Mouse (Mus musculus): ENCODE measurements around the gene Il1r2. TPM values are rescaled to one million over a fixed set of nuclear protein-coding genes. Genes with fewer than 3 reads are reported as not detected.

The Il1r2 gene
- total RNA-seq, 1 experiment = 2.6 TPM

GRCm38 (mm10) chr1:40132721-40133120, 58.8 kb downstream of the Il1r2 start:
- no peaks in the 10 kb centered on the region for H3K4me1 ChIP-seq (ENCODE audit: control insufficient read depth in 2 of 2, insufficient read depth in 2 of 2, low read length in 2 of 2, poor library complexity in 1 of 2)
- no peak for DNase-seq (ENCODE audit: low read depth, low spot score)
- no peak for TF ChIP-seq ZNF384 (IDR thresholded peaks at IDR 0.05; ENCODE audit: low read depth, low read length)
- TF ChIP-seq CHD2 (IDR thresholded peaks at IDR 0.05; ENCODE audit: low read depth, low read length) = no peak
- TF ChIP-seq ZC3H11A (IDR thresholded peaks at IDR 0.05; ENCODE audit: borderline replicate concordance, low read depth, low read length) = no peak
- TF ChIP-seq MAFK (IDR thresholded peaks at IDR 0.05; ENCODE audit: insufficient read depth, low read depth, low read length) = no peak
- TF ChIP-seq HCFC1 (IDR thresholded peaks at IDR 0.05; ENCODE audit: borderline replicate concordance, insufficient read depth, low read length) = no peak
- no peaks in the 10 kb centered on the region for H3K36me3 ChIP-seq (ENCODE audit: control insufficient read depth, insufficient read depth, low read length, poor library complexity, severe bottlenecking)
- in situ Hi-C loops (cut with MboI; ENCODE audit: low sequenced_read_pairs in 2 of 2, unreplicated experiment in 2 of 2) = no loop called here
- H3K4me3 ChIP-seq (ENCODE audit: insufficient read depth in 1 of 2, low read depth in 1 of 2, low read length in 2 of 2, poor library complexity in 1 of 2, severe bottlenecking in 1 of 2) = no peak overlapping the region
- no peak overlapping the region for H3K27ac ChIP-seq (ENCODE audit: insufficient read depth, low read depth, low read length, poor library complexity, severe bottlenecking)
- no peak overlapping the region for H3K9ac ChIP-seq (ENCODE audit: insufficient read depth, low read depth, low read length, poor library complexity, severe bottlenecking)
- no peaks in the 10 kb centered on the region for H3K9me3 ChIP-seq (ENCODE audit: control insufficient read depth, insufficient read depth, low read depth, low read length)

- TF ChIP-seq MAFK (IDR thresholded peaks at IDR 0.05; ENCODE audit: insufficient read depth, low read depth, low read length) = no peak
- no peak for DNase-seq (ENCODE audit: low read depth, low spot score)
- Histone ChIP-seq H3K4me1 (ENCODE audit: control insufficient read depth in 2 of 2, insufficient read depth in 2 of 2, low read length in 2 of 2, poor library complexity in 1 of 2) (no peaks in the 10 kb centered on the region), H3K9me3 (ENCODE audit: control insufficient read depth, insufficient read depth, low read depth, low read length) (no peaks in the 10 kb centered on the region), H3K9ac (ENCODE audit: insufficient read depth, low read depth, low read length, poor library complexity, severe bottlenecking) (no peak overlapping the region), H3K36me3 (ENCODE audit: control insufficient read depth, insufficient read depth, low read length, poor library complexity, severe bottlenecking) (no peaks in the 10 kb centered on the region), H3K4me3 (ENCODE audit: insufficient read depth in 1 of 2, low read depth in 1 of 2, low read length in 2 of 2, poor library complexity in 1 of 2, severe bottlenecking in 1 of 2) (no peak overlapping the region), H3K27ac (ENCODE audit: insufficient read depth, low read depth, low read length, poor library complexity, severe bottlenecking) (no peak overlapping the region)
- in situ Hi-C loops (cut with MboI; ENCODE audit: low sequenced_read_pairs in 2 of 2, unreplicated experiment in 2 of 2) = no loop called here
These were observed 59.7 kb downstream of the Il1r2 start for GRCm38 (mm10) chr1:40133567-40133966.

GRCm38 (mm10) chr1:40139798-40140532, 66.1 kb downstream of the Il1r2 start:
- Histone ChIP-seq H3K4me3 (ENCODE audit: insufficient read depth in 1 of 2, low read depth in 1 of 2, low read length in 2 of 2, poor library complexity in 1 of 2, severe bottlenecking in 1 of 2) (no peak overlapping the region), H3K4me1 (ENCODE audit: control insufficient read depth in 2 of 2, insufficient read depth in 2 of 2, low read length in 2 of 2, poor library complexity in 1 of 2) (no peaks in the 10 kb centered on the region), H3K27ac (ENCODE audit: insufficient read depth, low read depth, low read length, poor library complexity, severe bottlenecking) (no peak overlapping the region), H3K9me3 (ENCODE audit: control insufficient read depth, insufficient read depth, low read depth, low read length) (no peaks in the 10 kb centered on the region), H3K36me3 (ENCODE audit: control insufficient read depth, insufficient read depth, low read length, poor library complexity, severe bottlenecking) (no peaks in the 10 kb centered on the region), H3K9ac (ENCODE audit: insufficient read depth, low read depth, low read length, poor library complexity, severe bottlenecking) (no peak overlapping the region)
- in situ Hi-C loops (cut with MboI; ENCODE audit: low sequenced_read_pairs in 2 of 2, unreplicated experiment in 2 of 2) = no loop called here
- TF ChIP-seq ZNF384 (IDR thresholded peaks at IDR 0.05; ENCODE audit: low read depth, low read length) (no peak), HCFC1 (IDR thresholded peaks at IDR 0.05; ENCODE audit: borderline replicate concordance, insufficient read depth, low read length) (no peak), ZC3H11A (IDR thresholded peaks at IDR 0.05; ENCODE audit: borderline replicate concordance, low read depth, low read length) (no peak), MAFK (IDR thresholded peaks at IDR 0.05; ENCODE audit: insufficient read depth, low read depth, low read length) (no peak), CHD2 (IDR thresholded peaks at IDR 0.05; ENCODE audit: low read depth, low read length) (no peak)
- DNase-seq (ENCODE audit: low read depth, low spot score) = no peak

- Histone ChIP-seq H3K27ac (ENCODE audit: insufficient read depth, low read depth, low read length, poor library complexity, severe bottlenecking) (no peak overlapping the region), H3K4me3 (ENCODE audit: insufficient read depth in 1 of 2, low read depth in 1 of 2, low read length in 2 of 2, poor library complexity in 1 of 2, severe bottlenecking in 1 of 2) (no peak overlapping the region), H3K4me1 (ENCODE audit: control insufficient read depth in 2 of 2, insufficient read depth in 2 of 2, low read length in 2 of 2, poor library complexity in 1 of 2) (no peaks in the 10 kb centered on the region), H3K9me3 (ENCODE audit: control insufficient read depth, insufficient read depth, low read depth, low read length) (no peaks in the 10 kb centered on the region), H3K9ac (ENCODE audit: insufficient read depth, low read depth, low read length, poor library complexity, severe bottlenecking) (no peak overlapping the region), H3K36me3 (ENCODE audit: control insufficient read depth, insufficient read depth, low read length, poor library complexity, severe bottlenecking) (no peaks in the 10 kb centered on the region)
- in situ Hi-C loops (cut with MboI; ENCODE audit: low sequenced_read_pairs in 2 of 2, unreplicated experiment in 2 of 2) = no loop called here
- DNase-seq (ENCODE audit: low read depth, low spot score) = no peak
- TF ChIP-seq HCFC1 (IDR thresholded peaks at IDR 0.05; ENCODE audit: borderline replicate concordance, insufficient read depth, low read length) = no peak
- TF ChIP-seq CHD2 (IDR thresholded peaks at IDR 0.05; ENCODE audit: low read depth, low read length) = no peak
- no peak for TF ChIP-seq ZC3H11A (IDR thresholded peaks at IDR 0.05; ENCODE audit: borderline replicate concordance, low read depth, low read length)
- TF ChIP-seq ZNF384 (IDR thresholded peaks at IDR 0.05; ENCODE audit: low read depth, low read length) = no peak
- TF ChIP-seq MAFK (IDR thresholded peaks at IDR 0.05; ENCODE audit: insufficient read depth, low read depth, low read length) = no peak
These were observed 82.2 kb downstream of the Il1r2 start for GRCm38 (mm10) chr1:40156096-40156495.
